Mouse (Mus musculus) ES-E14 (cell line): Measurements from ENCODE around the gene Endov. TPM values are rescaled to one million over a fixed set of nuclear protein-coding genes. Genes with fewer than 3 reads are reported as not detected.
A peak's percentile ranks its signal among the peaks of the same experiment; 100 is the strongest.

Source experiments
- DNase-seq: peaks from one replicate; pipeline ENCODE4 v3.0.0-alpha.2; 2013; ENCODE audit warnings: low read depth, low spot score
- H3K27ac ChIP-seq: 2 replicates; pipeline ENCODE4 v1.5.1; 2012; ENCODE audit warnings: low read depth, mild to moderate bottlenecking, low read length, moderate library complexity, mixed read lengths; ENCODE audit not compliant: poor library complexity, insufficient read depth, severe bottlenecking
- H3K36me3 ChIP-seq: 2 replicates; pipeline ENCODE4 v1.6.1; 2012; ENCODE audit warnings: mild to moderate bottlenecking, low read length, moderate library complexity, mixed read lengths; ENCODE audit not compliant: control insufficient read depth, poor library complexity, insufficient read depth, severe bottlenecking
- H3K4me1 ChIP-seq, 2 experiments: fragments of 150-350 bp in 1 of 2; sonication (generic) in 1 of 2; 2 replicates each; pipeline ENCODE4 v1.6.1; 2012; ENCODE audit warnings: low read length in 2 of 2, mild to moderate bottlenecking in 1 of 2, mixed read lengths in 1 of 2; ENCODE audit not compliant: control insufficient read depth in 2 of 2, insufficient read depth in 2 of 2, poor library complexity in 1 of 2
- H3K4me3 ChIP-seq, 2 experiments: fragments of 150-350 bp in 1 of 2; sonication (generic) in 1 of 2; 2 replicates each; pipeline ENCODE4 v1.5.1; 2012; ENCODE audit warnings: low read length in 2 of 2, low read depth in 1 of 2, mild to moderate bottlenecking in 1 of 2, mixed read lengths in 1 of 2; ENCODE audit not compliant: insufficient read depth in 1 of 2, poor library complexity in 1 of 2, severe bottlenecking in 1 of 2
- H3K9ac ChIP-seq: 2 replicates; pipeline ENCODE4 v1.6.1; 2012; ENCODE audit warnings: low read depth, mild to moderate bottlenecking, low read length, mixed read lengths; ENCODE audit not compliant: poor library complexity, insufficient read depth, severe bottlenecking
- H3K9me3 ChIP-seq: fragments of 150-350 bp; sonication (generic); 2 replicates; pipeline ENCODE4 v1.6.1; 2012; ENCODE audit warnings: low read depth, mild to moderate bottlenecking, low read length; ENCODE audit not compliant: control insufficient read depth, insufficient read depth
- CHD2 ChIP-seq: IDR thresholded peaks from 2 replicates; pipeline ENCODE4 v1.6.1; 2014; ENCODE audit warnings: mild to moderate bottlenecking, low read depth, low read length, inconsistent platforms
- HCFC1 ChIP-seq: IDR thresholded peaks from 2 replicates; pipeline ENCODE4 v1.6.1; 2012; ENCODE audit warnings: low read length, inconsistent platforms, borderline replicate concordance; ENCODE audit not compliant: insufficient read depth
- MAFK ChIP-seq: IDR thresholded peaks from 2 replicates; pipeline ENCODE4 v1.6.1; 2014; ENCODE audit warnings: mild to moderate bottlenecking, low read depth, low read length, inconsistent platforms; ENCODE audit not compliant: insufficient read depth
- ZC3H11A ChIP-seq: IDR thresholded peaks from 2 replicates; pipeline ENCODE4 v1.6.1; 2012; ENCODE audit warnings: low read depth, mild to moderate bottlenecking, inconsistent platforms, low read length, borderline replicate concordance
- ZNF384 ChIP-seq: IDR thresholded peaks from 2 replicates; pipeline ENCODE4 v1.6.1; 2012; ENCODE audit warnings: low read depth, low read length, inconsistent platforms
- in situ Hi-C, 2 experiments: fragments of 600-800 bp; cut with MboI; formaldehyde crosslinking; loops; one replicate each; pipeline ENCODE4 v1.15.1; 2025; ENCODE audit warnings: low sequenced_read_pairs in 2 of 2, inconsistent platforms in 1 of 2; ENCODE audit not compliant: unreplicated experiment in 2 of 2
- total RNA-seq: library from RNA; depleted of rRNA; stranded (reverse); fragments of 300-350 nt; gene quantifications from 2 replicates; pipeline ENCODE4 v1.2.3, GENCODE M21; 2012

Endov gene
- total RNA-seq, 1 experiment: 10.0 TPM

GRCm38 (mm10) chr11:119509165-119509776 lies 18.1 kb downstream of the Endov start:
- peaks cover 12% of the 10 kb centered on the region; the same call in 1 of the 2 replicates for H3K36me3 ChIP-seq
- no peak overlapping the region for H3K4me3 ChIP-seq
- H3K9me3 ChIP-seq: no peaks in the 10 kb centered on the region
- in situ Hi-C loops: loop anchor here in 1 of 2 experiments (25.0 kb wide), 1 partner anchor 403 kb away; the partner anchor contains the start of gene Chmp6
- no peak overlapping the region for H3K9ac ChIP-seq
- H3K4me1 ChIP-seq: no peaks in the 10 kb centered on the region; a peak in 1 of 4 replicates
- TF ChIP-seq ZC3H11A (no peak), HCFC1 (no peak), CHD2 (no peak), MAFK (no peak), ZNF384 (no peak)
- no peak for DNase-seq
- H3K27ac ChIP-seq: no peak overlapping the region

- no peak overlapping the region for H3K9ac ChIP-seq
- in situ Hi-C loops: loop anchor here in 1 of 2 experiments (25.0 kb wide), 1 partner anchor 399 kb away; the partner anchor contains the start of gene Chmp6
- H3K4me1 ChIP-seq: peaks cover 2 to 5% of the 10 kb centered on the region in 2 experiments; a peak in 2 of 4 replicates
- H3K4me3 ChIP-seq: no peak overlapping the region
- TF ChIP-seq HCFC1: no peak
- no peak for TF ChIP-seq CHD2
- TF ChIP-seq ZNF384: no peak
- no peak for TF ChIP-seq ZC3H11A
- TF ChIP-seq MAFK: no peak
- no peak for DNase-seq
- no peak overlapping the region for H3K27ac ChIP-seq
- no peaks in the 10 kb centered on the region for H3K36me3 ChIP-seq
- H3K9me3 ChIP-seq: no peaks in the 10 kb centered on the region
Measured at GRCm38 (mm10) chr11:119513038-119513659, 22.0 kb downstream of the Endov start.

- H3K9ac ChIP-seq: no peak overlapping the region
- no peaks in the 10 kb centered on the region for H3K36me3 ChIP-seq
- no peaks in the 10 kb centered on the region for H3K9me3 ChIP-seq
- in situ Hi-C loops: loop anchor here in 1 of 2 experiments (25.0 kb wide), 1 partner anchor 398 kb away; the partner anchor contains the start of gene Chmp6
- peak overlapping the region in 1 of 2 experiments; percentile 37; a peak in 3 of 4 replicates for H3K4me3 ChIP-seq
- H3K4me1 ChIP-seq: peaks cover 2 to 5% of the 10 kb centered on the region in 2 experiments; a peak in 2 of 4 replicates
- H3K27ac ChIP-seq: no peak overlapping the region
- DNase-seq: no peak
- TF ChIP-seq ZNF384: no peak
- no peak for TF ChIP-seq MAFK
- TF ChIP-seq ZC3H11A: no peak
- TF ChIP-seq HCFC1: no peak
- no peak for TF ChIP-seq CHD2
Measured at GRCm38 (mm10) chr11:119514108-119514860, 23.1 kb downstream of the Endov start.

GRCm38 (mm10) chr11:119514967-119515636 lies 24.0 kb downstream of the Endov start:
- Histone ChIP-seq H3K9ac (no peak overlapping the region), H3K9me3 (no peaks in the 10 kb centered on the region), H3K36me3 (no peaks in the 10 kb centered on the region), H3K4me3 (peak overlapping the region; percentile 37; a peak in 3 of 4 replicates), H3K27ac (no peak overlapping the region), H3K4me1 (peaks cover 2 to 5% of the 10 kb centered on the region in 2 experiments; a peak in 2 of 4 replicates)
- no peak for DNase-seq
- in situ Hi-C loops: loop anchor here in 1 of 2 experiments (25.0 kb wide), 1 partner anchor 397 kb away; the partner anchor contains the start of gene Chmp6
- TF ChIP-seq HCFC1 (no peak), MAFK (no peak), ZNF384 (no peak), ZC3H11A (no peak), CHD2 (no peak)
